Mouse (Mus musculus) embryonic facial prominence, embryonic 15.5 days (tissue): Measurements from ENCODE around the gene Fam20a. TPM values are rescaled to one million over a fixed set of nuclear protein-coding genes. Genes with fewer than 3 reads are reported as not detected.
A peak's percentile ranks its signal among the peaks of the same experiment; 100 is the strongest.

Source experiments
- ATAC-seq: fragments of 200-750 bp; cut with Nextera tagmentation; 2 replicates; pipeline ENCODE4 v1.8.0; 2017; ENCODE audit warnings: low read depth, moderate TSS enrichment; ENCODE audit not compliant: insufficient number of reproducible peaks, low FRiP score, low TSS enrichment
- H3K27ac ChIP-seq: fragments of 300-500 bp; sonication (generic); replicated peaks from 2 replicates; pipeline ENCODE4 v1.5.1; 2015; ENCODE audit warnings: mild to moderate bottlenecking, inconsistent platforms
- H3K27me3 ChIP-seq: fragments of 300-500 bp; sonication (generic); 2 replicates; pipeline ENCODE4 v1.6.1; 2015; ENCODE audit warnings: inconsistent platforms
- H3K36me3 ChIP-seq: fragments of 300-500 bp; sonication (generic); 2 replicates; pipeline ENCODE4 v1.6.1; 2015; ENCODE audit warnings: mild to moderate bottlenecking, inconsistent platforms
- H3K4me1 ChIP-seq: fragments of 300-500 bp; sonication (generic); 2 replicates; pipeline ENCODE4 v1.6.1; 2015; ENCODE audit warnings: inconsistent platforms
- H3K4me2 ChIP-seq: fragments of 300-500 bp; sonication (generic); replicated peaks from 2 replicates; pipeline ENCODE4 v1.6.1; 2015; ENCODE audit warnings: mild to moderate bottlenecking, inconsistent platforms
- H3K4me3 ChIP-seq: fragments of 300-500 bp; sonication (generic); replicated peaks from 2 replicates; pipeline ENCODE4 v1.5.1; 2015; ENCODE audit warnings: mild to moderate bottlenecking, inconsistent platforms
- H3K9ac ChIP-seq: fragments of 300-500 bp; sonication (generic); 2 replicates; pipeline ENCODE4 v1.6.1; 2015; ENCODE audit warnings: inconsistent platforms
- H3K9me3 ChIP-seq: fragments of 300-500 bp; sonication (generic); replicated peaks from 2 replicates; pipeline ENCODE4 v1.6.1; 2016; ENCODE audit warnings: inconsistent platforms
- WGBS: fragments of 180-500 bp; shearing (Covaris S2); methylation state at CpG from one replicate; pipeline ENCODE4 v1.1.7; 2015; 5-methylcytosine and 5-hydroxymethylcytosine counted together
- polyA plus RNA-seq: library from polyadenylated mRNA; unstranded; fragments of >200 nt; fragmentation: Nextera tagmentation; extraction: Ambion mirVana; gene quantifications from 2 replicates; pipeline ENCODE4 v1.2.1, GENCODE M21; 2015

Fam20a gene
- polyA plus RNA-seq = 6.8 and 7.6 TPM in 2 replicates

- Histone ChIP-seq H3K4me2 (peak within 1 kb of the TSS; percentile 96), H3K9ac (peak within 1 kb of the TSS; percentile 42), H3K9me3 (no peaks in the 10 kb centered on the region), H3K27ac (peak within 1 kb of the TSS; percentile 28; the same call in 1 of the 2 replicates), H3K36me3 (no peaks in the 10 kb centered on the region), H3K4me3 (peak within 1 kb of the TSS; percentile 52), H3K4me1 (peaks cover 26% of the 10 kb centered on the region), H3K27me3 (peaks cover 19% of the 10 kb centered on the region)
- under 1% methylated on average over 31 of the region's 31 CpGs for WGBS
- ATAC-seq = peak; percentile 62; the same call in 1 of the 2 replicates
Observed at GRCm38 (mm10) chr11:109721781-109722446, at the start of gene Fam20a. Fam20a (minus strand) TSS chr11:109722279.

GRCm38 (mm10) chr11:109771381-109771780 is 49.3 kb upstream of the Fam20a start:
- Histone ChIP-seq H3K36me3 (no peaks in the 10 kb centered on the region), H3K9ac (no peak overlapping the region), H3K4me3 (no peak overlapping the region), H3K4me1 (no peaks in the 10 kb centered on the region), H3K27me3 (no peaks in the 10 kb centered on the region), H3K4me2 (no peak overlapping the region), H3K9me3 (no peaks in the 10 kb centered on the region), H3K27ac (no peak overlapping the region)
- no peak for ATAC-seq
- 84% methylated on average over 1 of the region's 1 CpGs for WGBS

- Histone ChIP-seq H3K27ac (no peak overlapping the region), H3K27me3 (no peaks in the 10 kb centered on the region), H3K9me3 (no peaks in the 10 kb centered on the region), H3K4me3 (no peak overlapping the region), H3K4me1 (no peaks in the 10 kb centered on the region), H3K4me2 (no peak overlapping the region), H3K9ac (no peak overlapping the region), H3K36me3 (no peaks in the 10 kb centered on the region)
- ATAC-seq = no peak
- 49% methylated on average over 14 of the region's 14 CpGs for WGBS
Observed at GRCm38 (mm10) chr11:109770185-109770584, 48.1 kb upstream of the Fam20a start.

- Histone ChIP-seq H3K27me3 (no peaks in the 10 kb centered on the region), H3K36me3 (no peaks in the 10 kb centered on the region), H3K9me3 (no peaks in the 10 kb centered on the region), H3K4me3 (no peak overlapping the region), H3K4me2 (no peak overlapping the region), H3K9ac (no peak overlapping the region), H3K27ac (no peak overlapping the region), H3K4me1 (no peaks in the 10 kb centered on the region)
- no peak for ATAC-seq
- 84% methylated on average over 5 of the region's 5 CpGs for WGBS
Observed at GRCm38 (mm10) chr11:109769091-109769490, 47.0 kb upstream of the Fam20a start.

GRCm38 (mm10) chr11:109760063-109760462 is 38.0 kb upstream of the Fam20a start:
- Histone ChIP-seq H3K27ac (no peak overlapping the region), H3K9ac (no peak overlapping the region), H3K4me3 (no peak overlapping the region), H3K27me3 (no peaks in the 10 kb centered on the region), H3K4me2 (no peak overlapping the region), H3K9me3 (no peaks in the 10 kb centered on the region), H3K36me3 (no peaks in the 10 kb centered on the region), H3K4me1 (no peaks in the 10 kb centered on the region)
- ATAC-seq = no peak
- 82% methylated on average over 7 of the region's 7 CpGs for WGBS

- H3K4me3 ChIP-seq = no peak overlapping the region
- no peak for ATAC-seq
- H3K9me3 ChIP-seq = no peaks in the 10 kb centered on the region
- no peak overlapping the region for H3K4me2 ChIP-seq
- 85% methylated on average over 2 of the region's 2 CpGs for WGBS
- H3K4me1 ChIP-seq = no peaks in the 10 kb centered on the region
- H3K9ac ChIP-seq = no peak overlapping the region
- H3K27me3 ChIP-seq = no peaks in the 10 kb centered on the region
- H3K36me3 ChIP-seq = no peaks in the 10 kb centered on the region
- H3K27ac ChIP-seq = no peak overlapping the region
Observed at GRCm38 (mm10) chr11:109758616-109759215, 36.6 kb upstream of the Fam20a start.

GRCm38 (mm10) chr11:109754105-109754602 is 32.1 kb upstream of the Fam20a start:
- 67% methylated on average over 7 of the region's 7 CpGs for WGBS
- Histone ChIP-seq H3K9me3 (no peaks in the 10 kb centered on the region), H3K27me3 (no peaks in the 10 kb centered on the region), H3K36me3 (no peaks in the 10 kb centered on the region), H3K4me1 (peaks cover 10% of the 10 kb centered on the region), H3K27ac (no peak overlapping the region), H3K4me3 (no peak overlapping the region), H3K4me2 (no peak overlapping the region), H3K9ac (no peak overlapping the region)
- ATAC-seq = no peak

- H3K4me1 ChIP-seq = peaks cover 10% of the 10 kb centered on the region
- H3K36me3 ChIP-seq = no peaks in the 10 kb centered on the region
- no peak overlapping the region for H3K27ac ChIP-seq
- 45% methylated on average over 12 of the region's 12 CpGs for WGBS
- no peak overlapping the region for H3K9ac ChIP-seq
- H3K4me3 ChIP-seq = no peak overlapping the region
- no peaks in the 10 kb centered on the region for H3K27me3 ChIP-seq
- H3K4me2 ChIP-seq = no peak overlapping the region
- ATAC-seq = no peak
- H3K9me3 ChIP-seq = no peaks in the 10 kb centered on the region
Observed at GRCm38 (mm10) chr11:109751636-109752603, 29.8 kb upstream of the Fam20a start.

- H3K4me1 ChIP-seq = no peaks in the 10 kb centered on the region
- H3K36me3 ChIP-seq = no peaks in the 10 kb centered on the region
- H3K4me2 ChIP-seq = no peak overlapping the region
- H3K27ac ChIP-seq = no peak overlapping the region
- WGBS = 50% methylated on average over 4 of the region's 4 CpGs
- H3K4me3 ChIP-seq = no peak overlapping the region
- H3K9me3 ChIP-seq = no peaks in the 10 kb centered on the region
- H3K9ac ChIP-seq = no peak overlapping the region
- no peaks in the 10 kb centered on the region for H3K27me3 ChIP-seq
- no peak for ATAC-seq
Observed at GRCm38 (mm10) chr11:109745210-109745609, 23.1 kb upstream of the Fam20a start.

- no peaks in the 10 kb centered on the region for H3K36me3 ChIP-seq
- H3K27ac ChIP-seq = no peak overlapping the region
- no peaks in the 10 kb centered on the region for H3K9me3 ChIP-seq
- 28% methylated on average over 3 of the region's 3 CpGs for WGBS
- H3K4me2 ChIP-seq = no peak overlapping the region
- H3K27me3 ChIP-seq = no peaks in the 10 kb centered on the region
- no peak for ATAC-seq
- H3K9ac ChIP-seq = no peak overlapping the region
- no peaks in the 10 kb centered on the region for H3K4me1 ChIP-seq
- no peak overlapping the region for H3K4me3 ChIP-seq
Observed at GRCm38 (mm10) chr11:109737967-109738366, 15.9 kb upstream of the Fam20a start.

GRCm38 (mm10) chr11:109736406-109736805 is 14.3 kb upstream of the Fam20a start:
- no peaks in the 10 kb centered on the region for H3K4me1 ChIP-seq
- no peak overlapping the region for H3K9ac ChIP-seq
- H3K4me3 ChIP-seq = no peak overlapping the region

More at GRCm38 (mm10) chr11:109736406-109736805, 14.3 kb upstream of the Fam20a start:
- H3K9me3 ChIP-seq = no peaks in the 10 kb centered on the region
- H3K27me3 ChIP-seq = no peaks in the 10 kb centered on the region
- 36% methylated on average over 3 of the region's 3 CpGs for WGBS
- no peak overlapping the region for H3K27ac ChIP-seq
- no peaks in the 10 kb centered on the region for H3K36me3 ChIP-seq
- ATAC-seq = no peak
- no peak overlapping the region for H3K4me2 ChIP-seq
